Comparison of ENCODE assay signal across 9 mouse cellular contexts in genomic region chr7:122728186-122728585, GRCm38 (mm10). TPM values are rescaled to one million over a fixed set of nuclear protein-coding genes. Genes with fewer than 3 reads are reported as not detected.
"Had no signal": no experiment of that assay in that cellular context is flagged by ENCODE, and none has a peak within 500 bp of the region (broad histone marks: within the 10 kb centered on the region; RNA-seq: fewer than 3 reads in every experiment).

No protein-coding gene starts in this region.

- DNase-seq: lung, adult 18-20 months; thymus, postnatal 4 days had no signal

- H3K4me3 ChIP-seq: limb, embryonic 13.5 days; midbrain, embryonic 12.5 days had no signal

- H3K27ac ChIP-seq: limb, embryonic 13.5 days; liver, embryonic 14.5 days; midbrain, embryonic 12.5 days had no signal

RNA-seq across cellular contexts. Expression of gene Cacng3, which starts 57.9 kb away (rescaled TPM):
- total RNA-seq: liver, adult 2 months; megakaryocyte-erythroid progenitor cell, adult 5-6 weeks had no signal
- polyA plus RNA-seq: large intestine, adult 2 months; limb, embryonic 13.5 days; liver, adult 2 months; liver, embryonic 14.5 days; small intestine, adult 2 months had no signal
